Mouse (Mus musculus) liver, adult 2 months (tissue): Measurements from ENCODE around the gene Arpc1a.
"Not testable (repeated sequence)": the region's sequence is repeated elsewhere in the genome, so short reads cannot be mapped to it uniquely, and the experiment has no call there.

ENCODE experiments used
- CTCF ChIP-seq: fragments of 200-500 bp; IDR thresholded peaks from 2 replicates; pipeline ENCODE4 v1.5.1; 2011; ENCODE audit warnings: low read depth, low read length, control low read depth
- POLR2A ChIP-seq: fragments of 200-500 bp; IDR thresholded peaks from 2 replicates; pipeline ENCODE4 v1.6.1; 2011; ENCODE audit warnings: low read length, control low read depth; ENCODE audit not compliant: insufficient read depth; ENCODE audit errors: extremely low read depth

DNA sequence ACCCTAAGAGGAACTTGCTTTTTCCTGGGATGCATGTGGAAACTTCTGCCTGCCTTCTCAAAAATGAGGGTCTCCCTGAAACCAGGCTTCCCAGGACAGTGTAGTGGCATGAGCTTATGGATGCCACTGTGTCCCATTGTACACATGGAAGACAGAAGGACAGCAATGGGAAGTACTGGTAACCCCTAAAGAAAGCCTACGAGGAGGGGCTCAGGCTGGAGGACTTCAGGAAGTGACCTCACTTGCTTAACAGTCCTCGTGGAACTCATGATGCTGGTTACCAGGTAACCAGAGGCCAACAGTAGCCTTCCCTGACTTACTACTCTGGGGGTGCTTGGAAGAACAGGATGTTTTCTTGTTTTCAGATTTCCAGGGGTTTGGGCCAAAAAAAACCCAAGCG, 40.9 kb upstream of the Arpc1a start, which contains the start of gene 1700018F24Rik:
- not testable (repeated sequence) for TF ChIP-seq CTCF, POLR2A
